Mouse (Mus musculus) midbrain, embryonic 15.5 days (tissue): Measurements from ENCODE around the gene Ssc4d. TPM values are rescaled to one million over a fixed set of nuclear protein-coding genes. Genes with fewer than 3 reads are reported as not detected.

Source experiments
- ATAC-seq: fragments of 200-750 bp; cut with Nextera tagmentation; replicated peaks from 2 replicates; pipeline ENCODE4 v1.8.0; 2017; ENCODE audit warnings: moderate TSS enrichment
- H3K27ac ChIP-seq: fragments of 300-500 bp; sonication (generic); 2 replicates; pipeline ENCODE4 v1.5.1; 2015; ENCODE audit warnings: mild to moderate bottlenecking, inconsistent platforms
- H3K27me3 ChIP-seq: fragments of 300-500 bp; sonication (generic); replicated peaks from 2 replicates; pipeline ENCODE4 v1.6.1; 2015; ENCODE audit warnings: inconsistent platforms
- H3K36me3 ChIP-seq: fragments of 300-500 bp; sonication (generic); replicated peaks from 2 replicates; pipeline ENCODE4 v1.6.1; 2015; ENCODE audit warnings: inconsistent platforms
- H3K4me1 ChIP-seq: fragments of 300-500 bp; sonication (generic); 2 replicates; pipeline ENCODE4 v1.6.1; 2015; ENCODE audit warnings: inconsistent platforms
- H3K4me2 ChIP-seq: fragments of 300-500 bp; sonication (generic); 2 replicates; pipeline ENCODE4 v1.6.1; 2015; ENCODE audit warnings: inconsistent platforms, mild to moderate bottlenecking, moderate library complexity
- H3K4me3 ChIP-seq: fragments of 300-500 bp; sonication (generic); 2 replicates; pipeline ENCODE4 v1.5.1; 2015; ENCODE audit warnings: mild to moderate bottlenecking, inconsistent platforms
- H3K9ac ChIP-seq: fragments of 300-500 bp; sonication (generic); 2 replicates; pipeline ENCODE4 v1.6.1; 2015; ENCODE audit warnings: mild to moderate bottlenecking, inconsistent platforms
- H3K9me3 ChIP-seq: fragments of 300-500 bp; sonication (generic); 2 replicates; pipeline ENCODE4 v1.6.1; 2016; ENCODE audit warnings: inconsistent platforms
- WGBS: fragments of 180-500 bp; shearing (Covaris S2); methylation state at CpG from one replicate; pipeline ENCODE4 v1.1.7; 2015; ENCODE audit warnings: mixed read lengths; 5-methylcytosine and 5-hydroxymethylcytosine counted together
- polyA plus RNA-seq: library from polyadenylated mRNA; unstranded; fragments of >200 nt; fragmentation: Nextera tagmentation; extraction: Ambion mirVana; gene quantifications from 2 replicates; pipeline ENCODE4 v1.2.1, GENCODE M21; 2015

Ssc4d gene
- polyA plus RNA-seq, 1 experiment from 2014 or later, result 2.2 TPM

DNA sequence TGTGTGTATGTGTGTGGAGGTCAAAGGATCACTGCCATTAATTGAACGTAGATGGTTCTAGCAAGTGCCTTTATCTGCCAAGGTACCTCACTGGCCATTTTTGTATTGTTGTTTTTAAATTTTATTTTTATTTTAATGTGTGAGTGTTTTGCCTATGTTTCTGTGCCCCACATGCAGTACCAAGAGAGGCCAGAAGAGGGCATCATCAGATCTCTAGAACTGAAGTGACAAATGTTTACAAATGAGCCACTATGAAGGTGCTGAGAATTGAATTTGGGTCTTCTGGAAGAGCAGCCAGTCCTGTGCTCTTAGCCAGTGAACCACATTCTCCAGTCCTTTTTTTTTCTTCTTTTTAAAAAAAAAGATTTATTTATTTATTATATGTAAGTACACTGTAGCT, 5.5 kb downstream of the Ssc4d start:
- Histone ChIP-seq H3K4me1 (peaks cover 5% of the 10 kb centered on the region; the same call in 1 of the 2 replicates), H3K4me3 (no peak overlapping the region), H3K27me3 (no peaks in the 10 kb centered on the region), H3K4me2 (no peak overlapping the region), H3K36me3 (no peaks in the 10 kb centered on the region), H3K9ac (no peak overlapping the region), H3K27ac (no peak overlapping the region), H3K9me3 (no peaks in the 10 kb centered on the region)
- WGBS, result 60% methylated on average over 1 of the region's 1 CpGs
- ATAC-seq, result no peak

DNA sequence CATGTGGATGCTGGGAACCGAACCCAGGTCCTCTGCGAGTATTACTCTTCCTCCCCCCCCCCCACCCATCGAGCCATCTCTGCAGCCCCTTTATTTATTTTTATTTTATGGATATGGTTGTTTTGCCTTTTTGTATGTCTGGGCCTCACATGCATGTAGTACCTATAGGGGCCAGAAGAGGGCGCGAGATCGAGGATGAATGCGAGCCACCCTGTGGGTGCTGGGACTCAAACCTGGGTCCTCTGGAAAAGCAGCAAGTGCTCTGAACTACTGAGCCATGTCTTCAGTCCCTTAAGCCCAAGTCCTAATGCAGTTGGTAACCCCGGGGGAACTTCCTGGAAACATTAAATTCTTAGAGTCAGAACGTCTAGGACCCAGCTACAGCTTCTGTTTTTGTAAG, 7.5 kb downstream of the Ssc4d start:
- no peaks in the 10 kb centered on the region for H3K27me3 ChIP-seq
- H3K27ac ChIP-seq, result no peak overlapping the region
- H3K9ac ChIP-seq, result no peak overlapping the region
- no peak overlapping the region for H3K4me2 ChIP-seq
- no peak overlapping the region for H3K4me3 ChIP-seq
- peaks cover 11% of the 10 kb centered on the region; the same call in 1 of the 2 replicates for H3K4me1 ChIP-seq
- no peak for ATAC-seq
- WGBS, result 66% methylated on average over 9 of the region's 9 CpGs
- no peaks in the 10 kb centered on the region for H3K36me3 ChIP-seq
- no peaks in the 10 kb centered on the region for H3K9me3 ChIP-seq

DNA sequence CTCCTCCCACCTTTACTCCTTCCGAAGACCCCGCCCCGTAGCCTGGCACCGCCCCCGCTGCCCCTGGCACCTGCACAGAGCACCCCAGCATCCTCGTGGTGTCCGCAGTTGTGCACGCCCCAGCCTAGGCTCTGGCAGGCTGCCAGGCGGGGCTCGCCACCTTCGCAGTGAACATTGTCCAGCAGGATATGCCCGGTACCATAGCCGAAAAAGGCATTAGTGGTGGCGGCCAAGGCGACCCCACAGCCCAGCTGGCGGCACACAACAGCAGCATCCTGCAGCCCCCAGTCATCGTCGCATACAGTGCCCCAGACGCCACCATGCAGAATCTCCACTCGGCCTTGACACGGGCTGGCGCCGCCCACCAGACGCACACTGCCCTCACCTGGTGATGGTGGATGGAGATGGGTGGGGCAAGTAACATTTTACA, 8.8 kb downstream of the Ssc4d start:
- ATAC-seq, result no peak
- WGBS, result 15% methylated on average over 24 of the region's 24 CpGs
- H3K4me3 ChIP-seq, result peak overlapping the region; percentile 17

DNA sequence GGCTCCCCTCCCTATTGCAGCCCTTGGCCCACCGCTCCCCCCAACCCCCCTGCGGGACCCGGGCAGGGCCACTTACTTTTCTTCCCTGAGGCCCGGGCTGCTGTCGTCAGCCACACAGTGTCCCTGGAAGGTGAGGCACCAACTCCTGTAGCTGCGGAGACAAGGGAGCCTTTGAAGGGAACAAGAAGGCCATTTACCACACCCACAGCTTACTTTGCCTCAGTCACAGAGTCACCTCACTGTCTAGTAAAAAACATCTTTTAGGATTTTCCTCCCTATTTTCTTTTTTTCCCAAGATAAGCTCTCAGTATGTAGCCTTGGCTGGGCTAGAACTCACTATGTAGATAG, 11.1 kb downstream of the Ssc4d start:
- Histone ChIP-seq H3K27ac (peak overlapping the region; percentile 97), H3K9ac (peak overlapping the region; percentile 82), H3K4me1 (peaks cover 14% of the 10 kb centered on the region; the same call in 1 of the 2 replicates), H3K9me3 (no peaks in the 10 kb centered on the region), H3K27me3 (no peaks in the 10 kb centered on the region), H3K4me2 (peak overlapping the region; percentile 80), H3K4me3 (peak overlapping the region; percentile 56), H3K36me3 (no peaks in the 10 kb centered on the region)
- ATAC-seq, result no peak
- WGBS, result 6% methylated on average over 6 of the region's 6 CpGs

More for the DNA sequence above, 8.8 kb downstream of the Ssc4d start:
- Histone ChIP-seq H3K9me3 (no peaks in the 10 kb centered on the region), H3K9ac (0 out of 2 replicates have a peak overlapping the region, but pooled peaks have one; percentile 1), H3K36me3 (no peaks in the 10 kb centered on the region), H3K4me2 (peak overlapping the region; percentile 38), H3K27me3 (no peaks in the 10 kb centered on the region), H3K4me1 (peaks cover 14% of the 10 kb centered on the region; the same call in 1 of the 2 replicates), H3K27ac (no peak overlapping the region)

DNA sequence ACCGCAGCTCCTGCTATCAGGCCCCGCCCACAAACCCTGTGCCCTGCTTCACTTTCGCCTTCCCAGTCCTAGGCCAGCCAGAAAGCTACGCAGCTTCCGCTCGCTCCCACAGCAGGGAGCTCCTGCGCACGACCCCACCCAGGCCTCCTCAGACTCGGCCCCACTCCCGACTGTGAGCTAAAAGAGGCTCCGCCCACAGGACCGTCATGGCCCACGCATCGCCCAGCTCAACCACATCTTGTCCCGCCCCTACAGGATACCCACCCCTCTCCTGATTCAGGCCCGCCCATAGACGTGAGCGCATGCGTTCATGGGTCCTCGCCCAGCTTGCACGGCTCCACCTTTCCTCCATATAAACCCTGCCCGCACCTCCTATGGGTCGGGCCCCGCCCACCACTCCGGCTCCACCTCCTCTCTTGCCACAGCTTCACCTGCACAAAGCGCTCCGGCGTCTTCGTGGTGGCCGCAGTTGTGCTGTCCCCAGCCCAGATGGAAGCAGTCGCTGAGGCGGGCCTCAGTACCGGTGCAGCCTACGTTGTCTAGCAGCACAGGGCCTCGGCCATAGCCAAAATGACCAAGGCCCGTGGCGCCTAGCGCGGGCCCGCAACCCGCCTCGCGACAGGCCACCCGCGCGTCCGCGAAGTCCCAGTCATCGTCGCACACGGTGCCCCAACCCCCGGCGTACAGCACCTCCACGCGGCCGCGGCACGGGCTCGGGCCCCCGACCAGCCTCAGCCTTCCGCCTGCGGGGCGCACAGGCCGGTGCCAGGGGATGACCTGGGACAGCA, 11.6 kb downstream of the Ssc4d start:
- Histone ChIP-seq H3K9ac (peak overlapping the region; percentile 82), H3K4me1 (peaks cover 19% of the 10 kb centered on the region; the same call in 1 of the 2 replicates), H3K27me3 (no peaks in the 10 kb centered on the region), H3K36me3 (no peaks in the 10 kb centered on the region), H3K4me2 (peak overlapping the region; percentile 80), H3K9me3 (no peaks in the 10 kb centered on the region), H3K27ac (peak overlapping the region; percentile 97), H3K4me3 (peak overlapping the region; percentile 56)
- ATAC-seq, result peak; percentile 97
- under 1% methylated on average over 60 of the region's 64 CpGs for whole genome bisulfite sequencing

DNA sequence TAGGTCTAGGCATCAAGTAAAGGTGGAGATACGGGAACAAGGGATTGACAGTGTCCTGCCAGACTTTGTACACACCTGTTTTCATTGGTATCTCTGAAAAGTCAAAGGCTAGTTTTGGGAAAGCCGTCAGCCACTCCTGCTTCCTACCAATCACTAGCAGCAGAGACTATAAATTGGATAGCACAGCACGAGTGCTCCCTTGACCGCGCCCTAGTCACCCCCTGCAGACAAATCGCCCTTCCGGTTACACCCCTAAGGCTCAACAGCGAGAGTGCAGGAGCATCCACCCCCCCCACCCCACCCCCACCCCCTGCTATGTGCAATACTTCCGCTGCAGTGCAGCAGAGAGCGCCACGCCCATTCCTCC, 12.2 kb downstream of the Ssc4d start:
- H3K27me3 ChIP-seq, result no peaks in the 10 kb centered on the region
- no peak; the same call in 1 of the 2 replicates for ATAC-seq
- no peaks in the 10 kb centered on the region for H3K36me3 ChIP-seq
- H3K9ac ChIP-seq, result peak overlapping the region; percentile 36; the same call in 1 of the 2 replicates
- peak overlapping the region; percentile 56 for H3K4me3 ChIP-seq
- H3K9me3 ChIP-seq, result no peaks in the 10 kb centered on the region
- H3K4me2 ChIP-seq, result peak overlapping the region; percentile 80
- peak overlapping the region; percentile 97 for H3K27ac ChIP-seq
- peaks cover 21% of the 10 kb centered on the region for H3K4me1 ChIP-seq
- under 1% methylated on average over 11 of the region's 11 CpGs for WGBS

DNA sequence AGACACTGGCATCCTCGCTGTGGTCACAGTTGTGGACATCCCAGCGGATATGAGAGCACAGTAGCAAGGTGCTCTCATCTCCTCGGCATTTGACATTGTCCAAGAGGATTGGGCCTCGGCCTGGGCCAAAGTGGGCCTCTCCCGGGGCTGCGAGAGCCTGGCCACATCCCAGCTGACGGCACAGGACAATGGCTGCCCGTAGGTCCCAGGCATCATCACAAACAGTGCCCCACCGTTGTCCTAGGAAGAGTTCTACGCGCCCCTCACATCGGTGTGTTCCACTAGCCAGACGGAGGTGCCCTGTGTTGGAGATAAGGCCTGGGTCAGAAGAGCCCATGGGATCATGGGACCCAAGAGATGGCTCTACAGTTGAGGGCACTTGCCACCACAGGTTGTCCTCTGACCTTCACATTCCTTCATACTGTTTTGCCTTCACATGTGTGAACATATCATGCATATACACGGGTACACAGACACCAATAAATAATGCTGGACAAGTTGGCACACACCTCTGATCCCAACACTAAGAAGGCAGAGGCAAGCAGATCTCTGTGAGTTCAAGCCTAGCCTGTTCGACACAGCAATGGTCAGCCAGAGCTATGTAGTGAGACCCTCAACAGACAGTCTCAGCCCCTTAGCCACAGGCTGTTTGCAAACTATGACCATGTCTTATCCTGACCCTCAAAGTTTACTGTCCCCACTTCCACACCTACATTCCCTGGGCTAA, 13.3 kb downstream of the Ssc4d start:
- 97% methylated on average over 15 of the region's 15 CpGs for WGBS
- no peaks in the 10 kb centered on the region for H3K36me3 ChIP-seq
- H3K4me1 ChIP-seq, result peaks cover 24% of the 10 kb centered on the region
- H3K4me2 ChIP-seq, result peak overlapping the region; percentile 80
- no peak overlapping the region for H3K4me3 ChIP-seq
- ATAC-seq, result no peak
- H3K9ac ChIP-seq, result no peak overlapping the region
- H3K9me3 ChIP-seq, result no peaks in the 10 kb centered on the region
- no peaks in the 10 kb centered on the region for H3K27me3 ChIP-seq
- peak overlapping the region; percentile 97; the same call in 1 of the 2 replicates for H3K27ac ChIP-seq

DNA sequence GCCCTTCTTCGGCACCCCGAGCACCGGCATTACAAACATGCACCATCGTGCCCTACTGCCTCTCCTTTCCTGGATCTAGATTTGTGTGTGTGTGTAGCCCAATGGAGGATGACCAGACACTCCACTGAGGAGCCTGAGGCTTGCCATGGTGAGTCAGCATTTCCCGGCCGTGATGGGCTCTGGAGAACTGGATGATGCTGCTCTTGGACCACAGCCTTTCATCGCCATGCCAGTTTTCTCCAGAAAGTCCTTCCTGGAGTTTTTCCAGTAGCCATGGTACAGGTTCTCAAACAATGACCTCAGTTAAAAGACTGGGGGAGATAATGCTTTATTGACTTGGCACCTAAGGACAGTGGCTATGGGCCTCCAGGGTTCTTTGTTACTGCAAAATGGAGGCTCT, 14.4 kb downstream of the Ssc4d start:
- Histone ChIP-seq H3K36me3 (no peaks in the 10 kb centered on the region), H3K4me3 (no peak overlapping the region), H3K27ac (no peak overlapping the region), H3K9me3 (no peaks in the 10 kb centered on the region), H3K4me2 (no peak overlapping the region), H3K9ac (no peak overlapping the region), H3K4me1 (peaks cover 19% of the 10 kb centered on the region), H3K27me3 (no peaks in the 10 kb centered on the region)
- ATAC-seq, result no peak
- 89% methylated on average over 7 of the region's 7 CpGs for WGBS

DNA sequence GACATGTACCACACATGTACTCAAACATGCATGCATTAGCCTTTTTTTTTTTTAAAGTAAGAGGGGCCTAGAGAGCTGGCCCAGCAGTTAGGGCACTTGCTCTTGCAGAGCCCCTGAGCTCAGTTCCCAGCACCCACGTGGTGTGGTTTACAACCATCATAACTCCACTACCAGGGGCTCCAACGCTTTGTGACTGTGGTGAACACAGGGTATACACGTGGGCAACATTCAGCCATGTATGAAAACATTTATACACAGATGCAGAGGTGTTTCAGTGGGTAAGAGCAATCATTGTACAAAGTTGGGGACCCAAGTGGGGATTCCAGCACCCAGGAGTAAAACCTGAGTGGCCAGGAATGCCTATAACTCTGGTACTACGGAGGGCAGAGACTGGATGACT, 16.0 kb downstream of the Ssc4d start:
- Histone ChIP-seq H3K4me2 (peak overlapping the region; percentile 51), H3K9me3 (no peaks in the 10 kb centered on the region), H3K27ac (peak overlapping the region; percentile 81), H3K27me3 (no peaks in the 10 kb centered on the region), H3K9ac (no peak overlapping the region), H3K4me1 (peaks cover 19% of the 10 kb centered on the region), H3K36me3 (no peaks in the 10 kb centered on the region), H3K4me3 (0 out of 2 replicates have a peak overlapping the region, but pooled peaks have one; percentile 40)
- WGBS, result 93% methylated on average over 4 of the region's 4 CpGs
- no peak for ATAC-seq

DNA sequence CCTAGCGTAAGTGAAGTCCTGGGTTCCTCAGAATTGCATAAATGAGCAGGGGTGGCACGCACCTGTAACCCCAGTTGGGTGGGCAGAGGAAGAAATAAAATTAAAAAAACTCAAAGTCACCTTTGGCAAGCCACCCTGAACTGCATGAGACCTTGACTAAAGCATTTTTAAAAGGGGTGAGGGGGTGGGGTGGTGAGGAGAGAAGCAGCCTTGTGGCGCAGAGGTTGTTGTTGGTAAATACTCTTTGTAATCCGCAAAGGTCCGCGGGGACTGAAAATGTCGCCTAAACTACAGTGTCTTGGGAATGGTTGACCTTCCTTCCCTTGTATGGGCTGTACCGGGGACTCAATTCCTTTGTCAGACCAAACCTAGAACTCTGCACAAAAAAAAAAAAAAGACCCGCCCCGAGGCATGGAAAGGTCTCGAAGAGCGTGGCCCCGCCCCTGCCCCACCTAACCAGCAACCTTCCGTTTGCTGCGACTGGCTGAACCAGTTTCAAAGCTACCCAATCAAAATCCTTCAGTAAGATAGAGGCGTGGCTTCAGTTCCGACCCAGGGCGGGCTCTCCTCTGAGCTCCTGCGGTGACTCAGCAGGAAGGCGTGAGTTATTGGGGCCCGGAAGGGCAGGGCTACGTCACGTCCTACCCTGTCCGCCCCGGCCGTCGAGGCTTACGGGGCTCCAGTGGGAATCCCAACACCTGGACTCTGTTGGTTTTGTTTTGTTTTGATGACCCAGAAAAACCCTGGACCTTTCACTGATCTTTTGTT, 16.9 kb downstream of the Ssc4d start:
- Histone ChIP-seq H3K36me3 (no peaks in the 10 kb centered on the region), H3K4me2 (peak overlapping the region; percentile 51), H3K27me3 (no peaks in the 10 kb centered on the region), H3K4me1 (peaks cover 15% of the 10 kb centered on the region), H3K4me3 (peak overlapping the region; percentile 40), H3K27ac (peak overlapping the region; percentile 81), H3K9ac (peak overlapping the region; percentile 19; the same call in 1 of the 2 replicates), H3K9me3 (no peaks in the 10 kb centered on the region)
- peak; percentile 75 for ATAC-seq
- 7% methylated on average over 28 of the region's 28 CpGs for WGBS

DNA sequence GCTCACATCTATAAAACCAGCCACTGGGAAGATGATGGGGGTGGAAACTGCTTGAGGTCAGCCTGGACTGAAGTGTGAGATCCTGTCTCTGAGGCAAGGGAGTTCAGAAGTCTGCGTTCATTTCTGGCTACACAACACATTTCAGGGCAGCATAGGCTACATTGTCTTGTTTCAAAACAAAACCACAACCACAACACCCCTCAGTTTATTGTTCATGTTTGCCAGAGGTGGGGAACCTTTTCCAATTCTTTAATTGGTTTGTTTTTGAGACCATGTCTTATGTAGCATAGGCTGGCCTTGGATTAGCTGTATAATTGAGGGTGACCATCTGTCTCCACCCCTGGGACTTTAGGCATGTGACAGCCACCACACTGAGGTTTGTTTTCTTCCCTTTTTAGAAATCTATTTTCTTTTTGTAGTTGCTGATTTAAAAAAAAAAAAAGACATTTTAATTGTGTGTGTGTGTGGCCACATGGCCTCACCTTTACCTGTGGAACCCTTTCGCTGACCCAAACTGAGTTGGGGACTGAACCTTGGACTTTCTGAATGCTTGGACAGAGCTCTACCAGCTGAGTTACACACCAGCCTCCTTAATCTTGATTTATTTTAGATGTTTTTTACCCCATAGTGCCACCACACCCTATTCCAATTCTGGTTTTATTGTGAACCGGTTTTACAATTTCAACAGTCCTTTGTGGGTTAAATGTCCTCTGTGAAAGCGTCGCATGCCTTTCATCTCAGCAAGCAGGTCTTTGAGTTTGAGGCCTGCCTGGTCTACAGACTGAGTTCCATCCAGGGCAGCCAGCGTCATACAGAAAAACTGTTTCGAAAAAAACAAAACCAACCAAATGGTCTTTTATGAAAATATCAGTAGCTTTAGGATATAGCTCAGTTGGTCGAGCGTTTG, 17.8 kb downstream of the Ssc4d start:
- 79% methylated on average over 9 of the region's 9 CpGs for WGBS
- peak overlapping the region; percentile 40 for H3K4me3 ChIP-seq
- H3K9ac ChIP-seq, result no peak overlapping the region
- H3K4me2 ChIP-seq, result peak overlapping the region; percentile 51
- H3K27me3 ChIP-seq, result no peaks in the 10 kb centered on the region
- H3K9me3 ChIP-seq, result no peaks in the 10 kb centered on the region
- peaks cover 10% of the 10 kb centered on the region for H3K4me1 ChIP-seq
- no peaks in the 10 kb centered on the region for H3K36me3 ChIP-seq
- no peak for ATAC-seq
- peak overlapping the region; percentile 81 for H3K27ac ChIP-seq
